Mouse (Mus musculus) E14TG2a.4 (cell line): ENCODE measurements around the gene Itm2c.

ENCODE experiments used
- CTCF ChIP-seq: conservative IDR thresholded peaks from 2 replicates; pipeline ENCODE4 v1.5.1; 2014; ENCODE audit warnings: low read length
- NANOG ChIP-seq: IDR thresholded peaks from 2 replicates; pipeline ENCODE4 v1.6.1; 2014; ENCODE audit warnings: borderline replicate concordance, low read length, mixed read lengths
- POU5F1 ChIP-seq: IDR thresholded peaks from 2 replicates; pipeline ENCODE4 v1.6.1; 2014; ENCODE audit warnings: low read length, borderline replicate concordance

DNA sequence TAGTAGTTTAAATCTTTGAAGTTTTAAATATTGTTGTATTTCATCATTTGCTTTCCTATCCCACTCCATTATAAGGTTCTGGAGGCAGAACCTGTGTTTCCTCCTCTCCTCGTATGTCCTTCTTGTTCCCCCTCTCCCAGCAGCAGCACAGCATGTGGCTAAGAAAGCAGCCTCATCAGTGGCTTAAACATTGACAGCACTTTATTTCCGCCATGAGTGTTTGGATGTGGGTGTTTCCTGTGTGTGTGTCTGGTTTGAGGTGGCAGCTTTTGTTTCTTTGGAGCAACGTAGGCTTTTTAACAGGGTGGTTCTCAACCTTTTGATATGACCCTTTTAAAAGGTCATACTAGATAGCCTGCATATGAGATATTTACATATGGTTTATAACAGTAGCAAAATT is 48.6 kb upstream of the Itm2c start:
- TF ChIP-seq CTCF (no peak), POU5F1 (no peak), NANOG (no peak)
